Mouse (Mus musculus) thymus, adult 2 months (tissue): ENCODE results near the gene Fam222a.

Experiments
- CTCF ChIP-seq: fragments of 200-500 bp; IDR thresholded peaks from 2 replicates; pipeline ENCODE4 v1.5.1; 2012; ENCODE audit warnings: mild to moderate bottlenecking, control low read depth, low read length, moderate library complexity, borderline replicate concordance; ENCODE audit not compliant: control insufficient read depth, poor library complexity, insufficient read depth; ENCODE audit errors: extremely low read depth
- POLR2A ChIP-seq: fragments of 200-500 bp; IDR thresholded peaks from 2 replicates; pipeline ENCODE4 v1.6.1; 2012; ENCODE audit warnings: mild to moderate bottlenecking, low read length, control low read depth, moderate library complexity; ENCODE audit not compliant: control insufficient read depth, poor library complexity, insufficient read depth; ENCODE audit errors: extremely low read depth

DNA sequence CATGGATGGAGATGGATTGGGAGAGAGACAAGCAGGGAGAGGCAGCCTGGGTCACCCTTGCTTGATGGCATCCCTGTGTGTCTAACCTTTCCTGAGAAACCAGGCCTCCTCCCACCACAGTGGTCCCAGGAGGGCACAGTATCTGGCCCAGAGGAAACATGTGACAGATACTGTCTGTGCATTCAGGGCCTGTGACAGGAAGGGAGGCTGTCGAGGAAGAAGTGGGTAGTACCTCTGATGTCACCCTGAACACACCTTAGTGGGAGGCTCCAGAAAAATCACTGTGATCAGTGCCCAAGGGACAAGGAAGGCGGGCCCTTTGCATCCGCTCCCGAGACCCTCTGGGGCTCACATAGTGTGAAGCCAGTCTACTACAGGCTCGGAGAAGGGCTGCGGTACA is 38.2 kb downstream of the Fam222a start:
- no peak for TF ChIP-seq POLR2A
- no peak for TF ChIP-seq CTCF
